Mouse (Mus musculus) forebrain, embryonic 16.5 days (tissue): ENCODE measurements around the gene Ncoa4. TPM values are rescaled to one million over a fixed set of nuclear protein-coding genes. Genes with fewer than 3 reads are reported as not detected.

Experiments
- ATAC-seq: fragments of 200-750 bp; cut with Nextera tagmentation; 2 replicates; pipeline ENCODE4 v1.8.0; 2017; ENCODE audit warnings: mild to moderate bottlenecking, moderate library complexity
- H3K27ac ChIP-seq: fragments of 300-500 bp; sonication (generic); 2 replicates; pipeline ENCODE4 v1.5.1; 2014; ENCODE audit warnings: low read length, control low read depth
- H3K27me3 ChIP-seq: fragments of 300-500 bp; sonication (generic); replicated peaks from 2 replicates; pipeline ENCODE4 v1.6.1; 2014; ENCODE audit warnings: low read length; ENCODE audit not compliant: control insufficient read depth, insufficient read depth
- H3K36me3 ChIP-seq: fragments of 300-500 bp; sonication (generic); 2 replicates; pipeline ENCODE4 v1.6.1; 2014; ENCODE audit not compliant: control insufficient read depth, insufficient read depth
- H3K4me1 ChIP-seq: fragments of 300-500 bp; sonication (generic); replicated peaks from 2 replicates; pipeline ENCODE4 v1.6.1; 2014; ENCODE audit warnings: low read length; ENCODE audit not compliant: control insufficient read depth, insufficient read depth
- H3K4me2 ChIP-seq: fragments of 300-500 bp; sonication (generic); 2 replicates; pipeline ENCODE4 v1.6.1; 2014; ENCODE audit warnings: mild to moderate bottlenecking, low read length, control low read depth
- H3K4me3 ChIP-seq: fragments of 300-500 bp; sonication (generic); replicated peaks from 2 replicates; pipeline ENCODE4 v1.5.1; 2014; ENCODE audit warnings: mild to moderate bottlenecking, low read length, control low read depth
- H3K9ac ChIP-seq: fragments of 300-500 bp; sonication (generic); replicated peaks from 2 replicates; pipeline ENCODE4 v1.6.1; 2014; ENCODE audit warnings: low read depth, low read length, control low read depth
- H3K9me3 ChIP-seq: fragments of 300-500 bp; sonication (generic); 2 replicates; pipeline ENCODE4 v1.6.1; 2016; ENCODE audit warnings: low read length; ENCODE audit not compliant: control insufficient read depth
- WGBS: fragments of 180-500 bp; shearing (Covaris S2); extraction: QIAGEN DNeasy Blood & Tissue Kit; methylation state at CpG from one replicate; pipeline ENCODE4 v1.1.7; 2014; 5-methylcytosine and 5-hydroxymethylcytosine counted together
- polyA plus RNA-seq: library from polyadenylated mRNA; unstranded; fragments of >200 nt; fragmentation: Nextera tagmentation; extraction: Ambion mirVana; gene quantifications from 2 replicates; pipeline ENCODE4 v1.2.1, GENCODE M21; 2015

The Ncoa4 gene
- polyA plus RNA-seq, 1 experiment from 2014 or later: 115 TPM

- Histone ChIP-seq H3K4me1 (no peaks in the 10 kb centered on the region), H3K27me3 (no peaks in the 10 kb centered on the region), H3K4me2 (no peak overlapping the region), H3K9ac (no peak overlapping the region), H3K9me3 (0 out of 2 replicates have a peak, but pooled peaks cover 2% of the 10 kb centered on the region), H3K4me3 (no peak overlapping the region), H3K36me3 (no peaks in the 10 kb centered on the region), H3K27ac (no peak overlapping the region)
- 96% methylated on average over 2 of the region's 2 CpGs for WGBS
- ATAC-seq: no peak
Observed at GRCm38 (mm10) chr14:32153156-32153555, 6.5 kb upstream of the Ncoa4 start.

GRCm38 (mm10) chr14:32154758-32155157 is 4.9 kb upstream of the Ncoa4 start:
- WGBS: 89% methylated on average over 6 of the region's 6 CpGs
- H3K4me3 ChIP-seq: no peak overlapping the region
- no peak overlapping the region for H3K9ac ChIP-seq
- H3K4me2 ChIP-seq: no peak overlapping the region
- no peak overlapping the region for H3K27ac ChIP-seq
- no peaks in the 10 kb centered on the region for H3K9me3 ChIP-seq
- ATAC-seq: no peak
- no peaks in the 10 kb centered on the region for H3K36me3 ChIP-seq
- no peaks in the 10 kb centered on the region for H3K27me3 ChIP-seq
- H3K4me1 ChIP-seq: peaks cover 6% of the 10 kb centered on the region

GRCm38 (mm10) chr14:32159150-32159670 is 455 bp upstream of the Ncoa4 start:
- Histone ChIP-seq H3K27ac (peak overlapping the region; percentile 44; the same call in 1 of the 2 replicates), H3K4me3 (peak overlapping the region; percentile 98), H3K36me3 (no peaks in the 10 kb centered on the region), H3K4me1 (peaks cover 20% of the 10 kb centered on the region), H3K9ac (peak overlapping the region; percentile 54), H3K27me3 (no peaks in the 10 kb centered on the region), H3K9me3 (no peaks in the 10 kb centered on the region), H3K4me2 (peak overlapping the region; percentile 59)
- WGBS: 45% methylated on average over 4 of the region's 4 CpGs
- ATAC-seq: peak; percentile 37; the same call in 1 of the 2 replicates

GRCm38 (mm10) chr14:32160563-32160962 is 898 bp downstream of the Ncoa4 start:
- H3K36me3 ChIP-seq: no peaks in the 10 kb centered on the region
- H3K4me1 ChIP-seq: peaks cover 26% of the 10 kb centered on the region
- no peaks in the 10 kb centered on the region for H3K9me3 ChIP-seq
- peak overlapping the region; percentile 75; the same call in 1 of the 2 replicates for H3K27ac ChIP-seq
- H3K9ac ChIP-seq: peak overlapping the region; percentile 98
- no peaks in the 10 kb centered on the region for H3K27me3 ChIP-seq
- H3K4me2 ChIP-seq: peak overlapping the region; percentile 99
- ATAC-seq: no peak
- WGBS: 36% methylated on average over 7 of the region's 7 CpGs
- H3K4me3 ChIP-seq: peak overlapping the region; percentile 98

- H3K36me3 ChIP-seq: no peaks in the 10 kb centered on the region
- WGBS: 92% methylated on average over 12 of the region's 12 CpGs
- H3K4me3 ChIP-seq: no peak overlapping the region
- H3K9me3 ChIP-seq: no peaks in the 10 kb centered on the region
- no peak for ATAC-seq
- peak overlapping the region; percentile 99; the same call in 1 of the 2 replicates for H3K4me2 ChIP-seq
- H3K4me1 ChIP-seq: peaks cover 29% of the 10 kb centered on the region
- no peak overlapping the region for H3K27ac ChIP-seq
- no peaks in the 10 kb centered on the region for H3K27me3 ChIP-seq
- H3K9ac ChIP-seq: no peak overlapping the region; the same call in 1 of the 2 replicates
Observed at GRCm38 (mm10) chr14:32161090-32161885, 1.6 kb downstream of the Ncoa4 start.

GRCm38 (mm10) chr14:32162231-32162630 is 2.6 kb downstream of the Ncoa4 start:
- Histone ChIP-seq H3K4me3 (no peak overlapping the region), H3K9me3 (no peaks in the 10 kb centered on the region), H3K4me1 (peaks cover 29% of the 10 kb centered on the region), H3K36me3 (no peaks in the 10 kb centered on the region), H3K4me2 (no peak overlapping the region), H3K9ac (no peak overlapping the region), H3K27ac (no peak overlapping the region), H3K27me3 (no peaks in the 10 kb centered on the region)
- ATAC-seq: no peak
- WGBS: 92% methylated on average over 5 of the region's 5 CpGs

GRCm38 (mm10) chr14:32163203-32163888 is 3.7 kb downstream of the Ncoa4 start:
- Histone ChIP-seq H3K4me3 (no peak overlapping the region), H3K4me2 (no peak overlapping the region), H3K4me1 (peaks cover 29% of the 10 kb centered on the region), H3K9ac (no peak overlapping the region), H3K36me3 (no peaks in the 10 kb centered on the region), H3K27ac (no peak overlapping the region), H3K9me3 (no peaks in the 10 kb centered on the region), H3K27me3 (no peaks in the 10 kb centered on the region)
- WGBS: 91% methylated on average over 11 of the region's 11 CpGs
- no peak for ATAC-seq

GRCm38 (mm10) chr14:32164173-32165051 is 4.7 kb downstream of the Ncoa4 start:
- H3K9ac ChIP-seq: no peak overlapping the region
- no peaks in the 10 kb centered on the region for H3K27me3 ChIP-seq
- ATAC-seq: no peak
- H3K36me3 ChIP-seq: no peaks in the 10 kb centered on the region
- no peak overlapping the region for H3K4me3 ChIP-seq
- H3K9me3 ChIP-seq: no peaks in the 10 kb centered on the region
- 85% methylated on average over 8 of the region's 8 CpGs for WGBS
- no peak overlapping the region for H3K4me2 ChIP-seq
- H3K27ac ChIP-seq: no peak overlapping the region
- peaks cover 23% of the 10 kb centered on the region for H3K4me1 ChIP-seq
